Mouse (Mus musculus): ENCODE measurements around the gene Gm20458.

Gene Gm20458

GRCm38 (mm10) chr2:164435216-164436090 lies 25.3 kb upstream of the Gm20458 start:
- DNase-seq (ENCODE audit: low read depth, low spot score): no peak

DNA sequence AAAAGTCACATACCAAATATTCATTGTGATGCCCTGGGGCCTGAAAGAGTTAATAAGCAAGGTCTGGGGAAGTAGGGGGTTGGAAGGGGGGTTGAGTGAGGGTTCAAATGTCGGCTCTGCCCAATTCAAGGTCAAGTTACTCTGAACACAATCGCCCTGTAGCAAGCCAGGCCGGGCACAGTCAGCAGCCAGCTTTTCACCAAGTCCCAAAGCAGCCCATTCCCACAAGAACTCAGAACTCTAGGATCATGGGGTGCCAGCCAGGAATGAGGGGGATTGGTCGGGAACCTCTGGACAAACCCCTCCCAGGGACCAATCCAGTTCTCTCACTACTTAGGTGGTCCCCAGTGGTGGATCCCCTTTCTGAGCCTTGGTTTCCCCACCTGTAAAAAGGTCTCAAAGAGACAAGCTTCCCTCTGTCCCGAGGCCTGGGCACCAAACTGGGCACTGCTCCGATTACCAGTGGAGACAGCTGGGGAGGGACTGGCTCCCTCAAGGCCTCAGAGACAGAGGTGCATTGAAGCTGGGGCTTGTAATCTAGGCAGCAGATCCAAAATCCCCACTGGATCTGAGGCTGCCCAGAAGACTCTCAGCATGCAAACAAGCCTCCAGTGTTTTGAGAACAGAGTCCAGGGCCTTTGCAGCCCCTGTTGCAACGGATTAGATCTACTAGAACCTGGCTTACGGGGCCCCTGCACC lies 24.4 kb upstream of the Gm20458 start:
- DNase-seq (ENCODE audit: low read depth, low spot score): no peak

DNA sequence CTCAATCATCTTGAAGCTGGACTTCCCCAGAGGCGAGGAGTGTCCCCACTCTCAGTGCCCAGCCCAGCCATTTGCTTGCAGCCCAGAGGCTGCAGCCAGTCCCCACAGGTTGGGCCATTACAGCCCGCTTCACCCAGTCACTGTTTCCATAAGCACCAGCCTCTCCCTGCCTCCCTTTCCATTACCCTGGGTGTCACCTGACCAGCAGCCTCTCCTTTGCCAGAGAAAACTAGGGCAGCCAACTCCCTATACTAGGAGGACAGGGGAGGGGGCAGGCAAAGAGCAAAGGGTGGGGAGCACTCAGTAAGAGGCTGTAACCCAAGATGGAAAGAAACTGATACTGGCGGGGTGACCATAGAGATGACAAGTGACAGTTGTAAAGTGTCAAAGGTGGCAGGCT lies 23.8 kb upstream of the Gm20458 start:
- no peak for DNase-seq (ENCODE audit: low read depth, low spot score)

DNA sequence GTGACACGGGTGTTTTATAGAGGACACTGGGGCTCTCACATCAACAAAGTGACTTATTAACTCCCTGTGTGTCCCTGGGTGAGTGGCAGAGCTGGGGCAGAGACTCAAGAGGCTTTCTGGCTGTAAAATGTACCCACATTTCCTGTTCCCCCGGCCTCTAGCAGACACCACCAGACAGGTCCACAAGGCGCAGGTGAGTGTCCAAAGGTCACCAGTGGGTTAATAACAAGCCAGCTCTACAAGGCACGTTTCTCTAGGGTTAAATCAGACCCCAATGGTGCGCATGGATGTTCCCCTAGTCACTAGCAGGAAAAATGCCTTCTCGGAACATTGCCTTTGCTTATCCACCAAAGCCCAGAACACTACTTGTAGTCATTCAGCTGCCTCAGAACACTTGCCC lies 23.1 kb upstream of the Gm20458 start:
- no peak for DNase-seq (ENCODE audit: low read depth, low spot score)

DNA sequence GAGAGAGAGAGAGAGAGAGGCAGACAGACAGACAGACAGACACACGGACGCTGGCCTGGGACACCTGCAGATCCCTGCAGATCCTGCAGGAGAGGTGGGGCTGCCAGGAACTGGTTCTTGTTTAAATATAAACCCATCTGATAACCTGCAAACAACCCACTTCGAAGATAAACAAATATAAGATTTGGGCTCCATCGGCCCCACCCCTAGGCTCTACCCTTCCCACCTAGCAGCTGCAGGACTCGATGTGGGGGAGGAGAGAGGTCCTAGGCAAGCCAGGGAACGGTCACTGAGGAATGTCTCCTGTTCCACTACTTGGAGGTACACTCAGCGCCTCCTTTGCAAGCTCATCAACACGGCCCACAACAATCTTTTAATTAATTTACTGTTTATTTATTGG lies 22.5 kb upstream of the Gm20458 start:
- DNase-seq (ENCODE audit: low read depth, low spot score): no peak

DNA sequence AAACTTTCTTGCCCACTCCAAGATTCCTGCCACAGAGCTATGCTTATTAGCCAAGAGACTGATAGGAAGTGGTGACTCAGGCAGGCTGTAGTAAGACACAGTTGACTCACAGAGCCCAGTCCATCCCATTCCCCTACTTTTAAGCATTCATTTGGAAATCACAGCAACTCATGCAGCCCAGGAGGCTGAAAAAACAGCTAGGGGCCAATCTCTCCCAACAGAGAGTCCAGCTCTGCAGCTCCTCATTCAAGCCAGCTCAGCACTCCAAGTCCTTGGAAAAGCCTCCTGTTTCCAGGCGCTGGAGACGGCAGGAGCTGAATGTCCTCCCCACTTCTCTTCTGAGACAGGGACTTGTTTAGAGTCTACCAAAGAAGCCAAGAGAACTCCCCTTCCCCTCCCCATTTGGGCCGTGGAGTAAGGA lies 21.8 kb upstream of the Gm20458 start:
- no peak for DNase-seq (ENCODE audit: low read depth, low spot score)

DNA sequence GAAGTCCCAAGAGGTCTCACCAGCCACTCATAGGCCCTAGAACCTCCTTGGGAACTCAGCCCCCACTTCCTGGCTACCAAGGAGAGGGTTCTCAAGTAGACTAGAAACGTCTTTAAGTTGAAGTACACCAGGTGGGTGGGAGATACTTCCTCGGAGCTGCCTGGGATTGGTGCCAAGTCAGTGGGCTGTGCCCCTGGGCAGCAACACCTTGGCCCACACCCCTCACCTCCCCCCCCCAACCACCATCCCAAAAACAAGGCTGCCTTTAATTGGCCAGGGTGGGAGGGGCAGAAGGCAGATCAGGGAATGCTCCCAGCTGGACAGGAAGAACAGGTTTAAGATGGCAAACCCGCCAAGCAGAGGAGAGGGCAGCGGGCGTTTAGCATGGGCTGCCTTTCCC lies 20.5 kb upstream of the Gm20458 start:
- no peak for DNase-seq (ENCODE audit: low read depth, low spot score)

DNA sequence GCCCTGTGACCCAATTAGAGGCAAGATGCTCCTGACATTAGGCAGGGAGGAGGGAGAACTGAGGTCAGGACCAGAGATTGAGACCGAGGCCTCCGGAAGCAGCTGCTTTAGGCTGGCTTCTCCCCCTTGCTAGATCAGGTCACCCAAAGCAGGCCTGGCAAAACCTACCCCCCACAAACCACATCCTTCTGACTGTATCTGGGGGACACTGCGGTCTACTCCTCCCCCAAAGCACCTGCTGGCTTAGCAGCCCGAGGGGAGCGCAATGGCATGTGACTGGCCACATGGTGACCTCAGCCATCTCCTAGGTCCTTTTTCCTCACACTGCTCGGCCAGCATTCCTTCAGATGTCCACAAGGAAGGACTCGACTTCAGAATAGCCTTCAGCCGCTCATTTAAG lies 19.6 kb upstream of the Gm20458 start:
- no peak for DNase-seq (ENCODE audit: low read depth, low spot score)

DNA sequence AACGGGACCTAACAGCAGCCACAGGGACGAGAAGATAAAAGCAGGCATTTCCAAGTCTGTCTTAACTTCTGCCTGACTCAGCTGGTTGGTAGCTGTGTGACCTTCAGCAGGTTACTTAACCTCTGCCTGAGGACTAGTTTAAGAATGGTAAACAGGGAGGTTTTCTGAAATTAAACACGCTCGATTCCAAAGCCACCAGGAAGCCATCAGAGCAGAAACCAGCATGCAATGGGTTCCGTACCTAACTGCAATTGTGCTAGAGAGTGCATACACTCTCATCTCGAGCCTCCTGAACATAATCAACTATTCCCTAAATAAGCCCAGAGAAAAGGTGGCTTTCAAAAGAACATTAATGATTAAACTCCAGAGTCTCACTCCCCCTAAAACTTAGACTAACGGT lies 19.0 kb upstream of the Gm20458 start:
- DNase-seq (ENCODE audit: low read depth, low spot score): no peak

DNA sequence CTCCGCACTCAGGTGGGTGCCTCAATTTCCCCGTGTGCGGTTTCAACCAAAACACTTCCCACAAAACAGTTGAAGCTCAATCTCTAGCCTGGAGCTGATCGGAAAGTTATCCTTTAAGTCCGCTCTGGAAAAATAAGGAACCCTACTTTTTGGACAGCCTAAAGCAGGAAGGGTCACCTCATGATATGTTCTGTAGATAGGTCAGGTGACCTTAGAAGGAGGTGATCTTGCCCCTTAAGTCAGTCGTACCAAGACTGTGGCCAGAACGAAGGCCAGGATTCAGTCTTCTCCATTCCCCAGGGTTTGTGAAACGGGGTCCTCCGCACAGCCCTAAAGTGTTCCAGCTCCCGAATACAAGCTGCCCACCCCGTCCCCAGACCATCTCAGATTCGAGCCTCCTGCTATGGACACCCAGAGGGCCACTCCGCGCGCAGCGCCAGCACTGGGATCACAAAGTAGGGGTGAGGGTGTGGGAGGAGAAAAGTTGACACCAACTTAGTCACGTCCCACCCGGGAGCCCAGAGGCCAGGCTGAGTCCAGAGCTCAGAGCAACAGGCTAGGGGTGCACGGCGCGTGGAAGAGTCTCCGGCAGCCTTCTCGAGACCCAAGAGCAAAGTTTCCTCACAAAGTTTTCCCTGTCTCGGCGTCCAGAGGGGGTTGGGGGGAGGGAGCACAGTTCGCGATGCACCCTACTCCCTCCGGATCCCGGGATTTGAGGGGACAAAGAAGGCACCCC lies 18.3 kb upstream of the Gm20458 start:
- no peak for DNase-seq (ENCODE audit: low read depth, low spot score)

GRCm38 (mm10) chr2:164443051-164443437 lies 17.7 kb upstream of the Gm20458 start:
- peak; percentile 62 for DNase-seq (ENCODE audit: low read depth, low spot score)

- DNase-seq (ENCODE audit: low read depth, low spot score): no peak
These were observed 17.2 kb upstream of the Gm20458 start, which contains the start of gene Sdc4 for GRCm38 (mm10) chr2:164443460-164444000. Gene Sdc4, minus strand, starts transcription at chr2:164443887.

GRCm38 (mm10) chr2:164444701-164445100 lies 16.1 kb upstream of the Gm20458 start:
- no peak for DNase-seq (ENCODE audit: low read depth, low spot score)

DNA sequence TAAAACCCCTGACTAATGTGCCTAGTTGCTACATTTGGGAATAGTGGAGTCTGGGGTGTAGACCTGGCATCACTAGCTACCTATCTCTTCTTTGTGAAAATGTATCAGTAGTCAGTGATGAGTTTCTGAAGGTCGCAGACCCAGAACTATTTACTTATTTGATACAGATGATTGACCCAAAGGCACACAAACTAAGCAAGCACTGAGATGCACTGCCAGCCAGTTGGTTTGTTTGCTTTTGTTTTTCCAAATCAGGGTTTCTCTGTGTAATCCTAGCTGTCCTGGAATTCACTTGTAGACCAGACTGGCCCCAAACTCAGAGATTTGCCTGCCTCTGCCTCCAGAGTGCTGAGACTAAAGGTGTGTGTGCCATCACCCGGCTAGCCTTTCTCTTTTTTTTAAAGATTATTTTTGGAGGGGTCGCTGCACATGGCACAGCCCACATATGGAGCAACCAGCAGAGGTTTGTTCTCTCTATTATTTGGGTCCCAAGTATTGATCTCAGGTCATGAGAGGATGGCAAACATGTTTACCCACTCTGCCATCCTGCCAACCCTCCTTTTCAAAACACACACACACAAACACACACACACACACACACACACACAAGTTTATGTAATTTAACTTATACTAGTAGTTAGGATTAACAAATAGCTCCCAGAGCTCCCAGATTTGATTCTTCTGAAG lies 15.2 kb upstream of the Gm20458 start:
- no peak for DNase-seq (ENCODE audit: low read depth, low spot score)

- DNase-seq (ENCODE audit: low read depth, low spot score): no peak
These were observed 14.7 kb upstream of the Gm20458 start for GRCm38 (mm10) chr2:164446086-164446469.

DNA sequence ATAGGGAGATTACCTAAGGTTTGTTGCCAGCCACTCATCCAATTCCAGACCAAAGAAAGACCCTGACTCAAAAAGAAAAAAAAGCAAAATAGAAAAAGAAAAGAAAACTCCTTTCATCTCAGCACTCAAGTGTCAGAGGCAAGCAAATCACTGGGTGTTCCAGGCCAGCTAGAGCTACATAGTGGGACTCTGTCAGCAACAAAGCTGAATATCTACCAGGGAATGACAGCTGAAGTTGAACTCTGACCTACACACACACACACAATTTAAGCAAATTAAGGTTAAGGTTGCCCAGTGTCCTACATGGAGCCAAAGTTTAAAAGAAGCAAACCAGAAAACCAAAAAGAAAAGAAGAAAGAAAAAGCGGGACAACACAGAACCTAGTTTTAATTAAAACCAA lies 12.6 kb upstream of the Gm20458 start:
- no peak for DNase-seq (ENCODE audit: low read depth, low spot score)

DNA sequence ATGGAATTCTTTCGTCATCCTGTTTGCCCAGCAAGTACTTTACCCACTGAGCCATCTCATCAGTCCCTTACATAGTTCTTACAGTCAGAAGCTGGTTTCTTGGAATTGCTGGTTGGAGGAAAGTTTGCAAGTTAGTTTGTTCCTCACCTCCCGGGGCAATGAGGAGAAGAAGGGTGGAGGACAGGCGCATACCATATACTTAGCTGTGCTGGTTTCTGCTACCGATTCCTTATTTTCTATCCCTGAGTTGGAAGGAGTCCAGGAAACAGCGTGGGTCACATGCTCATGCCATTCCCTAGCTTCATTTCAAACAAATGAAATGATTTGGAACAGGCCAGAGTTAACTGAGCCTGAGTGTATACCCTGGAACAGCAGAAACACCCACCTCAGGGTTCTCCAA lies 11.8 kb upstream of the Gm20458 start:
- DNase-seq (ENCODE audit: low read depth, low spot score): no peak

- no peak for DNase-seq (ENCODE audit: low read depth, low spot score)
These were observed 11.3 kb upstream of the Gm20458 start for GRCm38 (mm10) chr2:164449341-164450042.

DNA sequence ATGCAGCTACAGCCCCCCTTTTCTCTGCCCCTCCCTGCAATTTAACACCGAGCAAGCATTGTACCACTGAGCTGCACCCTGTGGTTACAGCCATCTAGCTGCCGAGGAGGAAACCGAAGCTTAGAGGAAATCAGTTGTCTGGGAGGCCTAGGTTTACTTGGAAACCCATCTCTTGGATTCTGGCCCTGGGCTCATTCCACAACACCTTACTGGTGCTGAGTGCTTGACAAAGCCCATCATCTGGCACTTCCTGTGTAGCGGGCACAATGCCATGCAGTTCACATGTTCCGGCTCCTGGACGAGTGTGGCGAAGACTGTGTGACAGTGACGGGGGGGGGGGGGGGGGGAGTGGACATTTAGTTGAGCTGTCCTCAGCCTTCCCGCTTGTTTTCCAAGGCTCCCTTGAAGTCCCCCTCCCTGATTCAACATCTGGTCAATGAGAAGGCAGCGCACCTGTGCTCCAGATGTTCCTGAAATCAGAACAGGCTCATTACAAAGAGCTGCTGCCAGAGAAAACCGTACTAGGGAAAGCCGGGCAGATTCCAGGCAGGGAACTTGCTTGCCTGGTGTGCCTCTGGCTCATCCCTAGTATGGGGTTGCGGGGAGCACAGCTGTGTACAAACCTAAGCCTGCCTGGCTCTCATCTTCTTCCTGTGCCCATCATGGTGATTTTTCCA lies 8.6 kb upstream of the Gm20458 start:
- DNase-seq (ENCODE audit: low read depth, low spot score): peak; percentile 80

GRCm38 (mm10) chr2:164453047-164453757 lies 7.6 kb upstream of the Gm20458 start:
- no peak for DNase-seq (ENCODE audit: low read depth, low spot score)
